ENCODE assay signal across 8 mouse cellular contexts in the genomic region with DNA sequence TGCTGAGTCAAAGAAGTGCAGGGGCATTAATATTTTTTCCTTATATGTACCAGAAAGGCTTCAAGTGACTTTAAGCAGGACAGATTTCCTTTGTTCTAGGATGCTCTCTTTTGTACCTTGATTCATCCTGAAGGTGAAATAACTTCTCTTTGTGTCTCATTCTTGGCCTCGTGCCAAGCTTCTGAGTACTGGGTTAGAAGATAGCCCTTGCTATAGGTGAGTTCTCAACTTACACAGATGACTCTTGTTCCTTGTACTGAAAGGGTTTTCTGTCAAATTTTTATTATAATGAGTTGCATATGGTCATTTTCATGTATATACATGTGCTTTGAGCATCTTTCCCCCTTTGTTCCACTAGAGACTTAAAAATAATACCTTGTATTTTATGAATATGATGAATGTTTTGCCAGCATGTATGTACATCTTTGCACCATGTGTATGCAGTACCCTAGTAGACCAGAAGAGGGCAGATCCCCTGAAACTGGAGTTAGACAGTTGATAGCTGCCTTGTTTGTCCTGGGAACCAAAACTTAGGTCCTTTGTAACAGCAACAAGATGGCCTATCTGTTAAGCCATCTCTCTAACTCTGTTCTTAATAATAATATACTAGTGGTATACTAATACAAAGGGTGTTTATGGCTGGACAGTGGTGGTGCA. TPM values are rescaled to one million over a fixed set of nuclear protein-coding genes. Genes with fewer than 3 reads are reported as not detected.
A peak's percentile ranks its signal among the peaks of the same experiment; 100 is the strongest.
DNase-seq lines count a peak whose midpoint lies in the region; ATAC-seq and TF ChIP-seq lines count a peak whose summit lies in the region.

No protein-coding gene starts in this region.

- H3K4me1 ChIP-seq in heart, adult 2 months (ENCODE audit: control insufficient read depth, insufficient read depth, low read length): peaks cover 2% of the 10 kb centered on the region; the same call in 1 of the 2 replicates
- H3K4me1 ChIP-seq in liver, postnatal 0 days (ENCODE audit: insufficient read depth): 0 out of 2 replicates have a peak, but pooled peaks cover 3% of the 10 kb centered on the region
- no peaks in the 10 kb centered on the region for H3K4me1 ChIP-seq in hindbrain, embryonic 10.5 days (replicated peaks)

- no peak for TF ChIP-seq POLR2A in heart, adult 2 months (IDR thresholded peaks at IDR 0.05; ENCODE audit: insufficient read depth, low read depth, low read length)

- intact Hi-C loops in heart, adult 2 months (cut with DNase I): no loop called here
- intact Hi-C loops in heart, postnatal 25 days (cut with DNase I): no loop called here

- H3K9me3 ChIP-seq in liver, postnatal 0 days (ENCODE audit: low read length): no peaks in the 10 kb centered on the region
- no peaks in the 10 kb centered on the region for H3K9me3 ChIP-seq in hindbrain, embryonic 10.5 days

- H3K79me2 ChIP-seq in heart, adult 2 months (replicated peaks; ENCODE audit: control insufficient read depth, insufficient read depth, low read length): peaks cover 1% of the 10 kb centered on the region; the same call in 1 of the 2 replicates

- H3K4me2 ChIP-seq in liver, postnatal 0 days (ENCODE audit: low read depth, low read length): no peak overlapping the region

- H3K9ac ChIP-seq in heart, adult 2 months (ENCODE audit: low read depth, low read length): no peak overlapping the region
- H3K9ac ChIP-seq in liver, postnatal 0 days (replicated peaks): no peak overlapping the region

- TF ChIP-seq EP300 in heart, adult 2 months (IDR thresholded peaks at IDR 0.05; ENCODE audit: insufficient read depth, low read depth, low read length): no peak
- no peak for TF ChIP-seq EP300 in liver, postnatal 0 days (IDR thresholded peaks at IDR 0.05; ENCODE audit: low read depth)

- peak; percentile 60 for ATAC-seq in liver, postnatal 0 days

- WGBS in heart, adult 2 months: 67% methylated on average over 1 of the region's 1 CpGs
- 78% methylated on average over 1 of the region's 1 CpGs for WGBS in liver, postnatal 0 days (ENCODE audit: insufficient replicate concordance)
- 86% methylated on average over 1 of the region's 1 CpGs for WGBS in hindbrain, embryonic 10.5 days

- peak; percentile 76 for TF ChIP-seq CTCF in heart, adult 2 months (IDR thresholded peaks at IDR 0.05)
- TF ChIP-seq CTCF in liver, postnatal 0 days (IDR thresholded peaks at IDR 0.05; ENCODE audit: low read depth): peak; percentile 76

- no peaks in the 10 kb centered on the region for H3K27me3 ChIP-seq in heart, adult 2 months (ENCODE audit: control insufficient read depth, insufficient read depth, low read length)
- no peaks in the 10 kb centered on the region for H3K27me3 ChIP-seq in liver, postnatal 0 days (ENCODE audit: insufficient read depth, low read length)
- no peaks in the 10 kb centered on the region for H3K27me3 ChIP-seq in hindbrain, embryonic 10.5 days (ENCODE audit: insufficient read depth, poor library complexity, severe bottlenecking)

- no peak overlapping the region for H3K27ac ChIP-seq in heart, adult 2 months
- no peak overlapping the region for H3K27ac ChIP-seq in liver, postnatal 0 days (ENCODE audit: low read depth)
- H3K27ac ChIP-seq in hindbrain, embryonic 10.5 days: no peak overlapping the region

- no peak for DNase-seq in heart, adult 2 months
- no peak for DNase-seq in heart, postnatal 25 days (ENCODE audit: low spot score)
- DNase-seq in 3134 (ENCODE audit: extremely low read depth, insufficient read length, low spot score): peak; percentile 10
- DNase-seq in R1 (ENCODE audit: low read depth, low spot score): peak; percentile 79
- DNase-seq in liver, postnatal 0 days: peak; percentile 35
- no peak for DNase-seq in frontal cortex, adult 2 months (ENCODE audit: extremely low spot score in 1 of 2, low spot score in 1 of 2)
- no peak for DNase-seq in heart, adult 9 months (ENCODE audit: low spot score in 2 of 2)
- no peak for DNase-seq in hindbrain, embryonic 10.5 days (ENCODE audit: low spot score)

- no peak overlapping the region for H3K4me3 ChIP-seq in heart, adult 2 months
- H3K4me3 ChIP-seq in liver, postnatal 0 days (ENCODE audit: low read depth, low read length): no peak overlapping the region
- no peak overlapping the region for H3K4me3 ChIP-seq in hindbrain, embryonic 10.5 days

- H3K36me3 ChIP-seq in heart, adult 2 months (ENCODE audit: control insufficient read depth, insufficient read depth, low read length): peaks cover 32% of the 10 kb centered on the region
- peaks cover 43% of the 10 kb centered on the region for H3K36me3 ChIP-seq in liver, postnatal 0 days (replicated peaks; ENCODE audit: insufficient read depth, low read length)
- H3K36me3 ChIP-seq in hindbrain, embryonic 10.5 days: peaks cover 92% of the 10 kb centered on the region

RNA-seq across cellular contexts. Expression of a gene that starts 10.9 kb away (rescaled TPM):
- 10 to 100 TPM; 43.9 to 49.0 TPM for total RNA-seq in heart, adult 2 months (2021)
- polyA plus RNA-seq in heart, adult 2 months (2012; rRNA removed): 19.1 and 27.5 TPM in 2 replicates
- total RNA-seq in heart, postnatal 25 days (2021): 10 to 100 TPM; 39.7 to 52.2 TPM
- polyA plus RNA-seq in liver, postnatal 0 days (2015; fragmentation: Nextera tagmentation; extraction: Ambion mirVana): 5.1 and 5.3 TPM in 2 replicates
- 26.4 and 28.6 TPM in 2 replicates for polyA plus RNA-seq in frontal cortex, adult 2 months (2012; rRNA removed)
- polyA plus RNA-seq in hindbrain, embryonic 10.5 days (2016; fragmentation: Nextera tagmentation; extraction: Ambion mirVana): 12.1 and 15.5 TPM in 2 replicates

Comparison
In these comparisons a context has a peak if more than half of its experiments do, and no peak if none do; other contexts are left out.
1. DNase-seq: peak in 3134 (single experiment), R1 (single experiment) and liver, postnatal 0 days (single experiment); none in heart, adult 2 months (0 of 2), heart, postnatal 25 days (single experiment), frontal cortex, adult 2 months (0 of 2), heart, adult 9 months (0 of 2) and hindbrain, embryonic 10.5 days (single experiment).